Mouse (Mus musculus): ENCODE data around the gene Eif3k.

DNA sequence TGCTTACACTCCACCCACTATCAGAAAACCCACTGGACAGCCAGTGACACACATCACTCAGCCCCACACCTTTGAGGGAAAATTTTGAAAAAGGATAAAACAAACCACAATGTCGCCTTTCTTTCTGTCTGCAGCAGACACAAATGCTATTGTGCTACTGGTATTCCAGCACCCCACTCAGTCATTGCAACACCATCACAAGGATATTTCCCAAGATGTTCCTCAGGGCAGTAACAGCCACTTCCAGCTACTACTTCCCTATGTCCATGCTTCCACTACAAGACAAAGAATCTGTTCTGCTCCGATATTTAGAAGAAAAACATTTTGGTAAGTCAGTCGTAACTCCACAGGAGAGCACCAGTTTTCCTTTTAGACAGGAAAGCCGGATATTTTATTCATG is 26.9 kb downstream of the Eif3k start:
- no peak for TF ChIP-seq EP300 (IDR thresholded peaks at IDR 0.05; ENCODE audit: low read depth)
- no peak for TF ChIP-seq CTCF (IDR thresholded peaks at IDR 0.05; ENCODE audit: low read depth)

Measured in liver, postnatal 0 days (tissue).